Comparison of ENCODE assay signal across 9 mouse cellular contexts in genomic region chr1:33892784-33893183, GRCm38 (mm10). TPM values are rescaled to one million over a fixed set of nuclear protein-coding genes. Genes with fewer than 3 reads are reported as not detected.
DNase-seq lines count a peak whose midpoint lies in the region; ATAC-seq and TF ChIP-seq lines count a peak whose summit lies in the region.
"Had no signal": no experiment of that assay in that cellular context is flagged by ENCODE, and none has a peak within 500 bp of the region (broad histone marks: within the 10 kb centered on the region; RNA-seq: fewer than 3 reads in every experiment).

No protein-coding gene starts in this region.

- H3K9ac ChIP-seq in forebrain, embryonic 16.5 days (replicated peaks; ENCODE audit: low read depth, low read length), result no peak overlapping the region
- no peak overlapping the region for H3K9ac ChIP-seq in midbrain, embryonic 14.5 days (replicated peaks; ENCODE audit: low read length)
- no peak overlapping the region for H3K9ac ChIP-seq in midbrain, embryonic 13.5 days (replicated peaks)
- H3K9ac ChIP-seq: hindbrain, embryonic 15.5 days had no signal

- TF ChIP-seq POLR2A in lung, adult 2 months (IDR thresholded peaks at IDR 0.05; ENCODE audit: borderline replicate concordance, extremely low read depth, low read depth, low read length), result no peak

- H3K4me1 ChIP-seq in forebrain, embryonic 16.5 days (replicated peaks; ENCODE audit: control insufficient read depth, insufficient read depth, low read length), result 0 out of 2 replicates have a peak, but pooled peaks cover 4% of the 10 kb centered on the region
- no peaks in the 10 kb centered on the region for H3K4me1 ChIP-seq in forebrain, embryonic 10.5 days
- no peaks in the 10 kb centered on the region for H3K4me1 ChIP-seq in midbrain, embryonic 14.5 days (ENCODE audit: control insufficient read depth, insufficient read depth, low read length)
- H3K4me1 ChIP-seq in midbrain, embryonic 13.5 days (replicated peaks), result no peaks in the 10 kb centered on the region
- H3K4me1 ChIP-seq in lung, adult 2 months (ENCODE audit: control insufficient read depth, insufficient read depth, low read length), result no peaks in the 10 kb centered on the region
- H3K4me1 ChIP-seq: hindbrain, embryonic 15.5 days had no signal

- peak; percentile 52 for TF ChIP-seq CTCF in lung, adult 2 months (IDR thresholded peaks at IDR 0.05; ENCODE audit: insufficient read depth, low read length)

- H3K36me3 ChIP-seq in forebrain, embryonic 16.5 days (ENCODE audit: control insufficient read depth, insufficient read depth), result no peaks in the 10 kb centered on the region
- H3K36me3 ChIP-seq in forebrain, embryonic 10.5 days (replicated peaks), result no peaks in the 10 kb centered on the region
- no peaks in the 10 kb centered on the region for H3K36me3 ChIP-seq in midbrain, embryonic 14.5 days (ENCODE audit: control insufficient read depth, insufficient read depth, low read length)
- no peaks in the 10 kb centered on the region for H3K36me3 ChIP-seq in midbrain, embryonic 13.5 days
- H3K36me3 ChIP-seq: hindbrain, embryonic 15.5 days had no signal

- DNase-seq in forebrain, embryonic 10.5 days (ENCODE audit: extremely low spot score, low spot score), result no peak
- peak; percentile 72 for DNase-seq in midbrain, embryonic 14.5 days
- peak; percentile 69 for DNase-seq in adrenal gland, postnatal 10 days
- DNase-seq in forelimb bud, embryonic 11.5 days (ENCODE audit: low read depth, low spot score), result peak; percentile 43
- DNase-seq in lung, adult 2 months, result peak; percentile 16
- peak; percentile 12 to 18 for DNase-seq in thymus, postnatal 36 days

- ATAC-seq in forebrain, embryonic 16.5 days, result peak; percentile 33; the same call in 1 of the 2 replicates
- ATAC-seq in midbrain, embryonic 14.5 days (ENCODE audit: low FRiP score, low TSS enrichment), result no peak
- no peak for ATAC-seq in midbrain, embryonic 13.5 days

- no peak overlapping the region for H3K4me3 ChIP-seq in forebrain, embryonic 16.5 days (replicated peaks; ENCODE audit: low read length)
- H3K4me3 ChIP-seq in forebrain, embryonic 10.5 days, result no peak overlapping the region
- no peak overlapping the region for H3K4me3 ChIP-seq in midbrain, embryonic 14.5 days (replicated peaks; ENCODE audit: low read depth, low read length)
- no peak overlapping the region for H3K4me3 ChIP-seq in midbrain, embryonic 13.5 days (replicated peaks)
- no peak overlapping the region for H3K4me3 ChIP-seq in lung, adult 2 months (replicated peaks; ENCODE audit: extremely low read depth, low read depth, low read length)
- H3K4me3 ChIP-seq: hindbrain, embryonic 15.5 days had no signal

- no peaks in the 10 kb centered on the region for H3K9me3 ChIP-seq in forebrain, embryonic 16.5 days (ENCODE audit: control insufficient read depth, low read length)
- no peaks in the 10 kb centered on the region for H3K9me3 ChIP-seq in forebrain, embryonic 10.5 days
- no peaks in the 10 kb centered on the region for H3K9me3 ChIP-seq in midbrain, embryonic 14.5 days (ENCODE audit: control insufficient read depth, low read length)
- H3K9me3 ChIP-seq in midbrain, embryonic 13.5 days, result no peaks in the 10 kb centered on the region
- H3K9me3 ChIP-seq: hindbrain, embryonic 15.5 days had no signal

- H3K27ac ChIP-seq in forebrain, embryonic 16.5 days (ENCODE audit: low read length), result no peak overlapping the region
- no peak overlapping the region for H3K27ac ChIP-seq in forebrain, embryonic 10.5 days
- H3K27ac ChIP-seq in midbrain, embryonic 14.5 days (replicated peaks; ENCODE audit: low read depth, low read length), result no peak overlapping the region
- no peak overlapping the region for H3K27ac ChIP-seq in midbrain, embryonic 13.5 days
- H3K27ac ChIP-seq: hindbrain, embryonic 15.5 days had no signal

- 66% methylated on average over 10 of the region's 10 CpGs for WGBS in forebrain, embryonic 16.5 days
- 71% methylated on average over 10 of the region's 10 CpGs for WGBS in forebrain, embryonic 10.5 days
- 68% methylated on average over 10 of the region's 10 CpGs for WGBS in midbrain, embryonic 14.5 days
- 70% methylated on average over 10 of the region's 10 CpGs for WGBS in midbrain, embryonic 13.5 days
- 55% methylated on average over 10 of the region's 10 CpGs for WGBS in lung, adult 2 months

- no peaks in the 10 kb centered on the region for H3K27me3 ChIP-seq in forebrain, embryonic 16.5 days (replicated peaks; ENCODE audit: control insufficient read depth, insufficient read depth, low read length)
- H3K27me3 ChIP-seq in forebrain, embryonic 10.5 days (ENCODE audit: poor library complexity, severe bottlenecking), result no peaks in the 10 kb centered on the region
- H3K27me3 ChIP-seq in midbrain, embryonic 14.5 days (ENCODE audit: control insufficient read depth, insufficient read depth, low read length), result no peaks in the 10 kb centered on the region
- H3K27me3 ChIP-seq in midbrain, embryonic 13.5 days, result no peaks in the 10 kb centered on the region
- H3K27me3 ChIP-seq: hindbrain, embryonic 15.5 days had no signal

- H3K4me2 ChIP-seq in forebrain, embryonic 16.5 days (ENCODE audit: low read length), result no peak overlapping the region
- H3K4me2 ChIP-seq in midbrain, embryonic 14.5 days (ENCODE audit: low read length), result no peak overlapping the region
- no peak overlapping the region for H3K4me2 ChIP-seq in midbrain, embryonic 13.5 days (replicated peaks)
- H3K4me2 ChIP-seq: hindbrain, embryonic 15.5 days had no signal

RNA-seq across cellular contexts. Expression of gene Bend6, which starts 14.8 kb away (rescaled TPM):
- 58.6 and 61.5 TPM in 2 replicates for polyA plus RNA-seq in forebrain, embryonic 16.5 days (2015; fragmentation: Nextera tagmentation; extraction: Ambion mirVana)
- 1.5 and 2.0 TPM in 2 replicates for polyA plus RNA-seq in forebrain, embryonic 10.5 days (2016; fragmentation: Nextera tagmentation; extraction: Ambion mirVana)
- polyA plus RNA-seq in midbrain, embryonic 14.5 days (2014; fragmentation: Nextera tagmentation; extraction: Ambion mirVana), result 32.1 and 40.6 TPM in 2 replicates
- polyA plus RNA-seq in midbrain, embryonic 13.5 days (2015; fragmentation: Nextera tagmentation; extraction: Ambion mirVana), result 12.2 and 12.8 TPM in 2 replicates
- total RNA-seq in adrenal gland, postnatal 10 days (2021), result 1 to 10 TPM; 1.5 TPM
- 0.45 and 0.59 TPM in 2 replicates for polyA plus RNA-seq in lung, adult 2 months (2012; rRNA removed)

RNA-seq across cellular contexts. Expression of gene Dst, which starts 15.2 kb away (rescaled TPM):
- 35.5 and 41.2 TPM in 2 replicates for polyA plus RNA-seq in forebrain, embryonic 16.5 days (2015; fragmentation: Nextera tagmentation; extraction: Ambion mirVana)
- polyA plus RNA-seq in forebrain, embryonic 10.5 days (2016; fragmentation: Nextera tagmentation; extraction: Ambion mirVana), result 11.3 and 11.9 TPM in 2 replicates
- 53.2 and 59.8 TPM in 2 replicates for polyA plus RNA-seq in midbrain, embryonic 14.5 days (2014; fragmentation: Nextera tagmentation; extraction: Ambion mirVana)
- 35.2 and 38.3 TPM in 2 replicates for polyA plus RNA-seq in midbrain, embryonic 13.5 days (2015; fragmentation: Nextera tagmentation; extraction: Ambion mirVana)
- total RNA-seq in adrenal gland, postnatal 10 days (2021), result 100 to 1,000 TPM in 1 of 2 experiments, 10 to 100 TPM in 1; 95.3 to 136 TPM
- 42.8 and 55.4 TPM in 2 replicates for polyA plus RNA-seq in lung, adult 2 months (2012; rRNA removed)
